Mouse (Mus musculus): Measurements from ENCODE around the gene Dbp. TPM values are rescaled to one million over a fixed set of nuclear protein-coding genes. Genes with fewer than 3 reads are reported as not detected.

Gene Dbp
- polyA plus RNA-seq, 1 experiment from 2014 or later, result 6.4 TPM

GRCm38 (mm10) chr7:45721234-45721571 lies 16.3 kb downstream of the Dbp start:
- Histone ChIP-seq H3K4me3 (ENCODE audit: low read depth, low read length) (peak overlapping the region; percentile 8; the same call in 1 of the 2 replicates), H3K9me3 (ENCODE audit: control insufficient read depth, low read depth, low read length) (no peaks in the 10 kb centered on the region), H3K4me1 (ENCODE audit: control insufficient read depth, insufficient read depth, low read length) (peaks cover 22% of the 10 kb centered on the region), H3K4me2 (replicated peaks; ENCODE audit: low read depth, low read length) (peak overlapping the region; percentile 18; the same call in 1 of the 2 replicates), H3K9ac (replicated peaks; ENCODE audit: low read depth, low read length) (no peak overlapping the region), H3K27ac (ENCODE audit: low read length) (peak overlapping the region; percentile 63; the same call in 1 of the 2 replicates), H3K36me3 (ENCODE audit: control insufficient read depth, insufficient read depth, low read length) (peaks cover 44% of the 10 kb centered on the region), H3K27me3 (ENCODE audit: control insufficient read depth, insufficient read depth, low read length) (no peaks in the 10 kb centered on the region)
- 74% methylated on average over 7 of the region's 7 CpGs for WGBS
- no peak for ATAC-seq (ENCODE audit: insufficient number of reproducible peaks, insufficient read depth, low FRiP score, low read depth)

DNA sequence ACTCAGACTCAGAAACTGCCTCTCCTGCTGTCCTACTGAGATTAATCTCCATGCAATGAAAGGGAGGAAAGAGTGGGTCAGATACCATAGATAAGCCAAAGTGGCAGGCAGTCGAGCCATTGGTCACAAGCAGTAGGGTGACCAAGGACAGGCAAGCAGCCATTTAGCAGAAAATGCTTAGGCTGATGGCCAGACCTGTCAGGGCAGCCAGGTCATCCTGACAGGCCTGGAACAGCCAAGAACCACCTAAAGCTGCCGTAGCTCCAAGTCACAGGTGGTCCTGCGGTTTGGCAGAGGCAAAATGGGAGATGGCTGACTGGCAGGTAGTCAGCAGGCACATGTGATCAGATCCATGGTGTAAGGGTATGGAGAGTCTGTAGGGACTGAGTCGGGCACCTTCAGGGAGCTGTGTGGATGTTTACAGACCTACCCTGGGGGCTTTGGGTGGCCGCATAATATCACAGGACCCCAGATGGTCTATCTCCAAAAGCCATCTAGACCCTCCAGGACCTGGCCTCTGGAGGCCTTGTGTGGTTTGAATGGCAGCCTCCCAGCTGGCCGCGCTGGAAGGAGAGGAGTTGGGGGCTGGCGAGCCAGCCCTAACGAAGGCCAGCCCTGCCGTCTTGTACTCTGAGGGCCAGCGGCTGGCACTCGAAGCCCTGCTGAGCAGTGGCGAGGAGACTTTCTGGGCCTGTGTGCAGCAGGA lies 16.9 kb downstream of the Dbp start:
- 60% methylated on average over 13 of the region's 13 CpGs for WGBS
- Histone ChIP-seq H3K9me3 (ENCODE audit: control insufficient read depth, low read depth, low read length) (no peaks in the 10 kb centered on the region), H3K4me3 (ENCODE audit: low read depth, low read length) (peak overlapping the region; percentile 8; the same call in 1 of the 2 replicates), H3K4me2 (replicated peaks; ENCODE audit: low read depth, low read length) (peak overlapping the region; percentile 14; the same call in 1 of the 2 replicates), H3K27me3 (ENCODE audit: control insufficient read depth, insufficient read depth, low read length) (no peaks in the 10 kb centered on the region), H3K27ac (ENCODE audit: low read length) (no peak overlapping the region), H3K36me3 (ENCODE audit: control insufficient read depth, insufficient read depth, low read length) (peaks cover 48% of the 10 kb centered on the region), H3K4me1 (ENCODE audit: control insufficient read depth, insufficient read depth, low read length) (peaks cover 16% of the 10 kb centered on the region), H3K9ac (replicated peaks; ENCODE audit: low read depth, low read length) (no peak overlapping the region)
- no peak for ATAC-seq (ENCODE audit: insufficient number of reproducible peaks, insufficient read depth, low FRiP score, low read depth)

DNA sequence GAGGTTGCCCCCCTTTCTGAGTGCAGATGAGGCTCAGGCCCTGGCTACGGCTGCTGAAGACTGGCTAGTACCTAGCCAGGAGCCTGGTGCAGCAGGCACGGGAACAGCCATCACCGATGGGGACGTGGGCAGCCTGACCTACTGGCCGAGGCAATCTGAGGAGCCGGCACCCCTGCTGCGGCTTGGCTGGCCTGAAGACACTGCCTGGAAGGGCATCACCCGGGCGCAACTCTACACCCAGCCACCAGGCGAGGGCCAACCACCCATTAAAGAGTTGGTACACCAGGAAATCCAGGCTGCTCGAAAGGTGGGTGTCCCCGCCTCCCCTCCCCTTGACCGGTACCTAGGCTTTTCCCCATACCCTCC lies 17.4 kb downstream of the Dbp start:
- ATAC-seq (ENCODE audit: insufficient number of reproducible peaks, insufficient read depth, low FRiP score, low read depth), result no peak
- Histone ChIP-seq H3K36me3 (ENCODE audit: control insufficient read depth, insufficient read depth, low read length) (peaks cover 48% of the 10 kb centered on the region), H3K27ac (ENCODE audit: low read length) (no peak overlapping the region), H3K4me3 (ENCODE audit: low read depth, low read length) (no peak overlapping the region), H3K4me2 (replicated peaks; ENCODE audit: low read depth, low read length) (no peak overlapping the region), H3K9me3 (ENCODE audit: control insufficient read depth, low read depth, low read length) (no peaks in the 10 kb centered on the region), H3K27me3 (ENCODE audit: control insufficient read depth, insufficient read depth, low read length) (no peaks in the 10 kb centered on the region), H3K9ac (replicated peaks; ENCODE audit: low read depth, low read length) (no peak overlapping the region), H3K4me1 (ENCODE audit: control insufficient read depth, insufficient read depth, low read length) (peaks cover 12% of the 10 kb centered on the region)
- 76% methylated on average over 13 of the region's 13 CpGs for WGBS

GRCm38 (mm10) chr7:45723301-45723700 lies 18.4 kb downstream of the Dbp start:
- ATAC-seq (ENCODE audit: insufficient number of reproducible peaks, insufficient read depth, low FRiP score, low read depth), result no peak
- Histone ChIP-seq H3K4me3 (ENCODE audit: low read depth, low read length) (no peak overlapping the region), H3K27ac (ENCODE audit: low read length) (no peak overlapping the region), H3K4me2 (replicated peaks; ENCODE audit: low read depth, low read length) (no peak overlapping the region), H3K4me1 (ENCODE audit: control insufficient read depth, insufficient read depth, low read length) (peaks cover 12% of the 10 kb centered on the region), H3K27me3 (ENCODE audit: control insufficient read depth, insufficient read depth, low read length) (no peaks in the 10 kb centered on the region), H3K9ac (replicated peaks; ENCODE audit: low read depth, low read length) (no peak overlapping the region), H3K36me3 (ENCODE audit: control insufficient read depth, insufficient read depth, low read length) (peaks cover 48% of the 10 kb centered on the region), H3K9me3 (ENCODE audit: control insufficient read depth, low read depth, low read length) (no peaks in the 10 kb centered on the region)
- WGBS, result 77% methylated on average over 4 of the region's 4 CpGs

- H3K4me2 ChIP-seq (replicated peaks; ENCODE audit: low read depth, low read length), result no peak overlapping the region
- no peaks in the 10 kb centered on the region for H3K27me3 ChIP-seq (ENCODE audit: control insufficient read depth, insufficient read depth, low read length)
- WGBS, result 92% methylated on average over 14 of the region's 14 CpGs
- no peak overlapping the region for H3K27ac ChIP-seq (ENCODE audit: low read length)
- H3K4me3 ChIP-seq (ENCODE audit: low read depth, low read length), result no peak overlapping the region
- peaks cover 48% of the 10 kb centered on the region for H3K36me3 ChIP-seq (ENCODE audit: control insufficient read depth, insufficient read depth, low read length)
- H3K9me3 ChIP-seq (ENCODE audit: control insufficient read depth, low read depth, low read length), result no peaks in the 10 kb centered on the region
- H3K9ac ChIP-seq (replicated peaks; ENCODE audit: low read depth, low read length), result no peak overlapping the region
- no peak for ATAC-seq (ENCODE audit: insufficient number of reproducible peaks, insufficient read depth, low FRiP score, low read depth)
- peaks cover 12% of the 10 kb centered on the region for H3K4me1 ChIP-seq (ENCODE audit: control insufficient read depth, insufficient read depth, low read length)
These were observed 18.9 kb downstream of the Dbp start for GRCm38 (mm10) chr7:45723781-45724180.

DNA sequence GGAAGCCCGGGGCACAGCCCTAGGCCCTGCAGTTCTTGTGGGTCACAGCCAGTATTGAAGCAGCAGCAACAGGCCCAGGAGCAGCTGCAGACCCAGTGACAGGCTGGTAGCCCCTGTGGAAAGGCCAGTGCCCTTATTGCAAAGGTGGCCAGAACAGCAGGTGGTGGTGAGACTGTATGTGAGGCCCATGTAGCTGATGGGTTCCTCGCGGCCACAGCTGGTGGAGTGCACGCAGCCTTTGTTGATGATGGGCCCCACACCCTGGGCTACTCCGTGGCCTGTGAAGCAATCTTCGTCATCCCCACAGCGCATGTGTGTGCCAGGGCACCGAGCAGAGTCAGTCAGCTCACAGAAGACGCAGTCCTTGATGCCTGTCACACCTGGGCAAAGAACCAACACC lies 20.3 kb downstream of the Dbp start:
- H3K36me3 ChIP-seq (ENCODE audit: control insufficient read depth, insufficient read depth, low read length), result peaks cover 41% of the 10 kb centered on the region
- no peak overlapping the region for H3K4me2 ChIP-seq (replicated peaks; ENCODE audit: low read depth, low read length)
- H3K4me3 ChIP-seq (ENCODE audit: low read depth, low read length), result no peak overlapping the region
- ATAC-seq (ENCODE audit: insufficient number of reproducible peaks, insufficient read depth, low FRiP score, low read depth), result no peak
- no peaks in the 10 kb centered on the region for H3K27me3 ChIP-seq (ENCODE audit: control insufficient read depth, insufficient read depth, low read length)
- 88% methylated on average over 9 of the region's 9 CpGs for WGBS
- H3K4me1 ChIP-seq (ENCODE audit: control insufficient read depth, insufficient read depth, low read length), result no peaks in the 10 kb centered on the region
- H3K9me3 ChIP-seq (ENCODE audit: control insufficient read depth, low read depth, low read length), result no peaks in the 10 kb centered on the region
- H3K9ac ChIP-seq (replicated peaks; ENCODE audit: low read depth, low read length), result no peak overlapping the region
- no peak overlapping the region for H3K27ac ChIP-seq (ENCODE audit: low read length)

DNA sequence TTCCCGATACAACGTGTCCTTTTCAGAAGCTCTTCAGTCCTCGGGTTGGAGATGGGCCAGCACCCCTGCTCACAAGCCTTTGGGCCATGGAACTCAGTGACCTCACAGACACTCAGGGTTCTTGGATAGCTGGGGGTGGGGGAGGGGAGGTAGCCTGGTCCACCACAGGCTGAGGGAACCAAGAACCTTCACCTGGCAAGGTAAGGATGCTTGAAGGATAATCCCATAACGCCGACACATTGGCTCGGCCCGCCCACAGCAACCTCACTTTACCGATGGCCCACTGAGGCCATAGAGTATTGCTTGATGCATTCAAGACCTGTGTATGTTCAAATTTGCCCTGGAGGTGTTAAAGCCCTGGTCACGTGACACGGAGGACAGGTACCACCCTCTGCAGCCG lies 20.8 kb downstream of the Dbp start, which contains the start of gene Spaca4:
TSS of gene Spaca4 (minus strand) at position 101 of the 400 bp plus-strand sequence.
- H3K4me1 ChIP-seq (ENCODE audit: control insufficient read depth, insufficient read depth, low read length), result peaks cover 5% of the 10 kb centered on the region
- no peaks in the 10 kb centered on the region for H3K9me3 ChIP-seq (ENCODE audit: control insufficient read depth, low read depth, low read length)
- WGBS, result 88% methylated on average over 11 of the region's 11 CpGs
- H3K4me2 ChIP-seq (replicated peaks; ENCODE audit: low read depth, low read length), result no peak within 1 kb of the TSS
- no peak within 1 kb of the TSS for H3K9ac ChIP-seq (replicated peaks; ENCODE audit: low read depth, low read length)
- no peak within 1 kb of the TSS for H3K4me3 ChIP-seq (ENCODE audit: low read depth, low read length)
- no peak for ATAC-seq (ENCODE audit: insufficient number of reproducible peaks, insufficient read depth, low FRiP score, low read depth)
- peaks cover 36% of the 10 kb centered on the region for H3K36me3 ChIP-seq (ENCODE audit: control insufficient read depth, insufficient read depth, low read length)
- H3K27ac ChIP-seq (ENCODE audit: low read length), result peak within 1 kb of the TSS; percentile 56; the same call in 1 of the 2 replicates
- H3K27me3 ChIP-seq (ENCODE audit: control insufficient read depth, insufficient read depth, low read length), result no peaks in the 10 kb centered on the region

DNA sequence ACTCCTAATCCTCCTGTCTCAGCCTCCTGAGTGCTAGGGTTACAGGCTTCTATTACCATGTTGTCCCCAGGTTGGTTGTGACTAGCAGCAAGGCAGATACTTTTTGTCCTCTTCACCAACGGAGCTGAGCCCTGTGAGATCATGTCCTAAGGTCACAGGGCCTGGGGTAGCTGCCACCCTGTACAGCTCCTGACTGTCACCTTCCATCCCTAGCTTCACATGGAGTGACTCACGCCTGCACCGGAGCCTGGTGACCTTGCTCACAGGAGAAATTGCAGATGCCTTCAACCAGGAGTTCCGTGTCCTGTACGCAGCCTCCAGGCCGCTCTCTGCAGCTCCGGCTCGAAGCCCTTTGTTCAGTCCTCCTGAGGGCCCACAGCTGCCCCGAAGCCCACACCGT lies 21.5 kb downstream of the Dbp start:
- H3K36me3 ChIP-seq (ENCODE audit: control insufficient read depth, insufficient read depth, low read length), result peaks cover 31% of the 10 kb centered on the region

DNA sequence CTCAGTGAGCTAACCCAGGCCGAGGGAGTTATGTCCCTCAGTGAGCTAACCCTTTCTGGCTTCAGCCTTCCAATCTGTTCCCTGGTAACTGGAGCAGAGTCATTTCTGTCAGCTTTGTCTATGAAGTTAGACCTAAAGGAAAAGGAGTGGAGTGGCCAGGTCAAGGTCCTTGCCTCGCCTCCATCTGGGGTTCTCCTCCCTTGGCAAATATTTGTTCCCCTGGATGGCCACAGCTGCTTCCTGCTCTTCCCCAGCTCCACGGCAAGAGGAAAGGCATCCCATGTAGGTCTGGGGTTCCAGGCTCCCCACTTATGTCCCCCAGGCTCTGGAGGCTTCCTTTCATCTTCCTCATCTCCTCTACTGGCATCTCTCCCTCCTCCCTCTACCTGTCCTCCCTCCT lies 22.7 kb downstream of the Dbp start:
- H3K27ac ChIP-seq (ENCODE audit: low read length), result peak overlapping the region; percentile 56; the same call in 1 of the 2 replicates
- H3K4me2 ChIP-seq (replicated peaks; ENCODE audit: low read depth, low read length), result no peak overlapping the region
- ATAC-seq (ENCODE audit: insufficient number of reproducible peaks, insufficient read depth, low FRiP score, low read depth), result peak; percentile 59

More for the DNA sequence above, 21.5 kb downstream of the Dbp start:
- Histone ChIP-seq H3K4me1 (ENCODE audit: control insufficient read depth, insufficient read depth, low read length) (peaks cover 11% of the 10 kb centered on the region), H3K27ac (ENCODE audit: low read length) (peak overlapping the region; percentile 56; the same call in 1 of the 2 replicates), H3K9me3 (ENCODE audit: control insufficient read depth, low read depth, low read length) (no peaks in the 10 kb centered on the region), H3K27me3 (ENCODE audit: control insufficient read depth, insufficient read depth, low read length) (no peaks in the 10 kb centered on the region), H3K9ac (replicated peaks; ENCODE audit: low read depth, low read length) (no peak overlapping the region), H3K4me3 (ENCODE audit: low read depth, low read length) (no peak overlapping the region), H3K4me2 (replicated peaks; ENCODE audit: low read depth, low read length) (no peak overlapping the region)
- WGBS, result 91% methylated on average over 10 of the region's 10 CpGs
- no peak for ATAC-seq (ENCODE audit: insufficient number of reproducible peaks, insufficient read depth, low FRiP score, low read depth)

More for the DNA sequence above, 22.7 kb downstream of the Dbp start:
- H3K4me1 ChIP-seq (ENCODE audit: control insufficient read depth, insufficient read depth, low read length), result peaks cover 11% of the 10 kb centered on the region
- H3K36me3 ChIP-seq (ENCODE audit: control insufficient read depth, insufficient read depth, low read length), result peaks cover 28% of the 10 kb centered on the region
- H3K4me3 ChIP-seq (ENCODE audit: low read depth, low read length), result no peak overlapping the region
- H3K9me3 ChIP-seq (ENCODE audit: control insufficient read depth, low read depth, low read length), result no peaks in the 10 kb centered on the region
- no peak overlapping the region for H3K9ac ChIP-seq (replicated peaks; ENCODE audit: low read depth, low read length)
- no peaks in the 10 kb centered on the region for H3K27me3 ChIP-seq (ENCODE audit: control insufficient read depth, insufficient read depth, low read length)
- 75% methylated on average over 3 of the region's 3 CpGs for WGBS
